Mouse (Mus musculus) brain, adult 10 weeks (tissue): ENCODE measurements around the gene Nup188. TPM values are rescaled to one million over a fixed set of nuclear protein-coding genes. Genes with fewer than 3 reads are reported as not detected.

Experiments used
- polyA plus RNA-seq: library from polyadenylated mRNA; stranded (reverse); fragments of 350-450 nt; fragmentation: Illumina TruSeq; extraction: RNeasy Lipid Tissue Mini Kit (QIAGEN cat#74804); gene quantifications from one replicate; pipeline ENCODE4 v1.2.3, GENCODE M21; 2015; ENCODE audit warnings: low read depth, low replicate concordance

The Nup188 gene
- polyA plus RNA-seq = 8.6 TPM

DNA sequence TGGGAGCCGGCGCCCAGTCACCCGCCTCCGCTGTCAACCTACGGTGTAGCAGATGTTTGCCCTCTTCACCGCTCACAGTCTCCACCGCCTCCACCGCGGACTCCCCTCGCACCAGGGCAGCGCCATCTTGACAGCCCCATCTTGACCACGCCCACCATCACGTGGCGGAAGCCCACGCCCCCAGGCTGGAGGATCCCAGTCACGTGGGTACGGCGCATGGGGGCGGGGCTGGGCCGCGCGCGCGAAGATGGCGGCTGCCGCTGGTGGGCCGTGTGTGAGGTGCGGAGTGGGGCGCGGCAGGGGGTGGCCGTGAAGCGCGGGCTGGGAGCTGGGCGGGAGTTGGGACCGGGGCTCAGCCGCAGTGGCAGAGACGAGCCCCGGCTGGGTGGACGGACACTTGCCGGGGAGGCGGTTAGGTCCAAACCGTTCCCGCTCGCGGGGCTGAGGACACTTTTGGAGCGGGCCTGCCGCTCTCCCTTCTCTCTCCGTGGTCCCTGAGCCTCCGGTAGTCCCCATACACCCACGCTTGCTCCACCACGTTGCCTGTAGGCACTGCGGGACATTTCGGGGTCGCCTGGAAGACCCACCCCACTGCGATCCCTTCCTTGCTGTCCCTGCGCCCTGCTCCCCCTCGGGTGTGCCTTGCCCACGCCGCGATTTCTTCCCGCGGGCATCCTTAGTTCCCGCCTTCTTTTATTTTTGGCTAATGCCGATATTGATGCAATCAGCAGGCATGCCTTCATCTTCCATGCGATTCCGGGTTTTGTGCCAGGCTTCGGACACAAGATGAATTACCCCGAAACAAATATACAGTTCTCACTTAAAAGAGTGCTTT lies at the start of gene Nup188, which contains the start of gene Dolk:
Nup188 (plus strand) TSS at position 206 of the 835 bp plus-strand sequence.
Dolk (minus strand) TSS at position 143 of the 835 bp plus-strand sequence.

DNA sequence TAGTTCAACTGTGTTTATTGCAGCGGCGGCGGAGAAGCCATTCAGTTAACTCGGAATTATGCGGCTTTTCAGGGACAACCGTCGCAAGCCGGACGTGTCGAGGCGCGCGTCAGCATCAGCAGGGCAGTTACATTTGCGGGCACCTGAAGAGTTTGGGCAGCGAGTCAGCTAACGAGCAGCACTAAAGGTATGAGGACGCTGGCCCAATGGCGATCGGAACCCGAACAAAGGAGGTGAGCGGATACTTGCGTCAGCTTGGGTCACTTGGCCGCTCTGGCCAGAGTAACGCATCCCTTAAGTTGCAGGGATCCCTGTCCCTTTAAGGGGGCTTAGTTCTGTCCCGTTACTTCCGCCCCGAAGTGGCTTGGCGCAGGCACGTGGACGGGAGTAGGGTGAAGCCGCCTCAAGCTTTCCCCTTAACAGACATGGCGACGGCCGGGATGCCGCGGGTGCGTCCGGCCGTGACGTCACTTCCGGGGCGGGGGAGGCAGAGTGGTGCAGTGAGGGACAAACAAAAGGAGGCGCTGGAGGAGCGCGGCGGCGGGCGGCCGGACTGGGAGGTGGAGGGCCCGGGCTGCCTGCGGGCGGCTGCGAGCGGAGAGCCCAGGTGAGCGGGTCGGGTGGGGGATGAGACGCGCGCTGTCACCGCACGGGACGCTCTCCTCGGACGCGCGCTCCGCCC lies 48.9 kb upstream of the Nup188 start, which contains the start of gene Lrrc8a:
Lrrc8a (plus strand) TSS at position 517 of the 682 bp plus-strand sequence.

DNA sequence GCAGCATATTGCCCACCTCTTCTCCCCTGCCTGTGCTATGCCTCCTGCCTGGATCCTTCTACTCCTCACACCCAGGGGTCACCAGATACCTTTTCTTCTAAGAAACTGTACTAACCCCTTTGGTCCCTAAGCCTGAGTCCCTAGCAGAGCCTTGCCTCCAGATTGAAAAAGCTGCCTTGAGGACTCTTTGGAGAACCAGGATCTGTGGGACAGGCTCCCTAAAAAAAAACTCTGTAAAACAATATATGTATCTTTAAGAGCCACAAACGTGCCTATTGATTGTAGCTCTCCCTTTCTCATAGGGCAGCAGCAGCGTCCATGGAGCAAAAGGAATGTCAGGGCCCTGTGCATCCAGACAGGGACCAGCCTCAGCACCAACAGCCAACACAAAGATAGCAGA lies 45.9 kb upstream of the Nup188 start, which contains the start of gene Gm28035:
Gm28035 (plus strand) TSS at position 301 of the 400 bp plus-strand sequence.

DNA sequence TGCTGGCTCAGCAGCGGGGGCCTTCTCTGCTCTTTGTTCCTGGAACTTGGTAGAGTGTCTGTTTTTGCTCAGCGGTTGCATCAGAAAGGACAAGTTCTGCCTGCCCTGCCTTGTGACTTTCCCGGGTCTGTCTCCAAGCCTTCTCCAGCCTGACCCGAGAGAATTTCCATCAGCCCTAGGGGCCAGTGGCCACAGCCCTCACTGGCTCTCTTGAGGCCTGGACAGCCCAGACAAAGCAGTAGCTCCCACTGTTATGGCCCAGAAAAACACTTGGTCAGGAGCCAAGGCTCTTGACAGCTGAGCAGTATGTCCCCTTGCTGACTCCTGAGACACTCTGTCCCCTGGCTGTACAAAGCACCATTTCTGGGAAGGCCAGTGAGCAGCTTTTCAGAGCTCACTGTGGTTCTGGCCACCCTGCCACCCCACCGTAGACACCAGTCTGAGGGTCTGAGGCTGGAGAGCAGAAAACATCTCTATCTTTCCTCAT lies 20.4 kb upstream of the Nup188 start, which contains the start of gene Phyhd1:
Phyhd1 (plus strand) TSS at position 437 of the 487 bp plus-strand sequence.

DNA sequence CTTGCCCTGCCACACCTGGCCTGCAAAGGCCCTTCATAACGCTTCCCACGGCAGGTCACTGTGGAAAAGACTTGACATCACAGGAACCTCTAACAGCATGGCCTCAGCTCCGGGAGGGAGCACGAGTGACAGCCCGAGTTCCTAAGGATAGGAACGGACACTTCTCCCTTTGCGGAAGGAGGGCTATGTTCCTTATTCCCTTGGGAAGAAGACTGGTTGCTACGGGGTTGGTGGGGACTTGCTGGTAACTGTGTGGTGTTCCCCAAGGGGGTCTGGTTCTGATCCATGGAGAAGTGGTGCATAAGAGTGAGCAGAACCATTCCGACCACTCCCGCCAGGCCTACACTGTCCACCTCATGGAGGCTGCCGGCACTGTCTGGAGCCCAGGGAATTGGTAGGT lies 5.5 kb upstream of the Nup188 start, which contains the start of gene Gm28038:
Gm28038 (plus strand) TSS at position 301 of the 400 bp plus-strand sequence.

DNA sequence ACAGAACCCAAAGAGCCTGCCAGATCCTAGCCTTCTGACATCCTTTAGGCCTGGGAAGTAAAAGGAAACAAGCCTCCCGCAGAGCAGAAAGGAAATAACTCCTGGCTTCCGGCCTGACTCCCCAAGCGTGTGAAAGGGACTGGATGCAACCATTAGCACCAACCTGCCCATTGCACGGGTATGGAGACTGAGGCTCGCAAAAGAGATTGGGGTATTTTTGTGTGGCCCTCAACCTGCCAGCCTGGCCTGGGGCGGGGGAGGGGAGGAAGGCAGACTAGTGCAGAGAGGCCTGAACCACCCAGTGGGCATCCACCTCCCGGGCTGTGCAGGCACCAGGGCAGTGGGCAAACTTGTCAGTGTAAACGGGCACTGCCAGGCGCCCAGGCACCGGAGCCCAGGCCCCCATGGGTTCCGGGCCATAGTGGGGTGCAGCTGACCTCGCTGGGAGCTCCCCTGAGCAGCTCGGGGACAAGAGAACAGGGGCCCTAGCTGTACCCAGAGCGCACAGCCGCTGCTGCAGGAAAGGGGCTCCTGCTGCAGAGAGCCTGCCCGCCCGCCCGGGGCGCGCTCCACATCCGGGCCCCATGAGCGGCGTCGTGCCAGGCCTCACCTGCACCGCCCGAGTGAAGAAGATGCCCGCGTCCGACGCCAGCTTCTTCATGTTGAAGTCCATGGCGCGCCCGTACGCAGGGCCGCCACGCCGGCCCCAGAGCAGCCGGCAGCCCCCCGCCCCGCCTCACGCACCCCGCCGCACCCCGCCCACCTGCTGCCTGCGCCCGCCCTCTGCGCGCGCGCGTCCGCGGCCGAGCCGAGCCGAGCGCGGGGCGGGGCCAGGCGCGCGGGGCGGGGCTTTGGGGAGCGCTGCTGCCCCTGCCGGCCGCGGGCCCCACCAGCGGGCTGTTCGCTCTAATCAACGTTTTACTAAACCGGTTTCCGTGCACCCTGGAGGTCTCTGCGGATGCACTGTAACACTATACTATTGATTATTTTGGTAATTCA lies 72.6 kb downstream of the Nup188 start, which contains the start of gene Sh3glb2:
Sh3glb2 (minus strand) TSS at position 805 of the 999 bp plus-strand sequence.

DNA sequence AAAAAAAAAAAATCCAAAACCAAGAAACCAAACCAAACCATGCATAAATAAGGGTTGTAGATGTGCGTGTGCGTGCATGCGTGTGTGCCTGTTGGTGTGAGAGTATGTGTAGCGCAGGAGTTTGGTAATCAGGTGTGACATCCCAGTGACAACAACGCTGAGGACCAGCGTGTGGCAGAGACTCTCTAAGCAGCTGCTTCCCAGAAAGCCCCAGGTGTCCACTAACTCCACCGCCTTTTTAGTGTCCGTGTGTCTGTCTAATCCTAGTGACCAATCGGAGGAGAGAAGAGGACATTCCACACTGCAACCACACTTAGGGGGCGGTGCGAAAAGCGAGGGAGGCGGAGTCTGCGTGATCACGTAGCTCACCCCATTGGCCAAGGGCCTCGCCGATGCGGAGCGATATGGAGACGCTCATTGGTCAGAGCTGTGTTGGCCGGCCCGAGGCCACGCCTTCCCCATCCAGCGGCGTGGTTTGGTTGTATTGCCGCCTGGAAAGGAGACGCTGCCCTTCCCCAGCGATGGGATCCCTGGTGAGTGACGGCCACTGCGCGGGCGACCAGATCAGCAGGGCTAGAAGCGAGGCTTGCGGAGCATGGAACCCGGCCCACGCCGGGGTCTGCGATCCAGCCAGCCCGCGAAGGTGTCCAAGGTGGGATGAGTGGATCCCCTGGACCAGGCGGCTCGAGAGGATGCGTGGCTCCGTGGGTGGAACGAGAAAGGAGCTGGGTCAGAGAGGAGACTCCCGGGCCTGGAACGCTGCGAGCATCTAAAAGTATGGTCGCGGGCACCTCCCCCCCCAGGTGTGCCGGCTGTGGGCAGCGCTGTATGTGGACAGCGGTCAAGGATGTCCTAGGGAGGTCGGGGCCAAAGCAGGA lies 77.8 kb downstream of the Nup188 start, which contains the start of gene Miga2:
Miga2 (plus strand) TSS at position 461 of the 878 bp plus-strand sequence.

DNA sequence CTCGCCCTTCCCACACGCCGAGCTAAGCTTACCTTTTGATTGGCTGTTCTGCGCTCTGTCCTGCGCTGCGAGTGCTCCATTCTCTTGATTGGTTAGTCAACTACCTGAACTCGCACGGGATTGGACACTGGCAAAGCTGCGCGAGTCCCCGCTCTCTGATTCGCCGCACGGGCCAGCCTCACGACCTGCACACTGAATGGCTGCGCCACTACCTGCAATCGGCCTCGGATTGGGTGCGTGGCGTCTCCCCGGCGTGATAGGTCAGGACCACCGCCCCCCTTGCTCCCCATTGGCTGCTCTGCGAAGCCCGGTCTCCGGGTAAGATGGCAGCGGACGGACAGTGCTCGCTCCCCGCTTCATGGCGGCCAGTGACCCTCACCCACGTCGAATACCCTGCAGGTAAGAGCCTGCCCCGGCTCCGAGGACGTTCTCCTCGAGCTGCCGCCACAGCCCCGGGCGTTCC lies 105.9 kb downstream of the Nup188 start, which contains the start of gene Dolpp1:
Dolpp1 (plus strand) TSS at position 141 of the 463 bp plus-strand sequence.

Other genes with a start within 250 kb of the Nup188 start
- 38.2 TPM for gene Wdr34, start 237.5 kb upstream of the Nup188 start, polyA plus RNA-seq
- gene Set, start 229.0 kb upstream of the Nup188 start, polyA plus RNA-seq = 242 TPM
- 1.4 TPM for gene Pkn3, start 208.7 kb upstream of the Nup188 start, polyA plus RNA-seq
- 7.5 TPM for gene Zdhhc12, start 192.7 kb upstream of the Nup188 start, polyA plus RNA-seq
- gene Zer1, start 161.8 kb upstream of the Nup188 start, polyA plus RNA-seq = 100 TPM
- 34.8 TPM for gene Tbc1d13, start 152.7 kb upstream of the Nup188 start, polyA plus RNA-seq
- 23.6 TPM for gene Endog, start 114.9 kb upstream of the Nup188 start, polyA plus RNA-seq
- gene Spout1, start 107.9 kb upstream of the Nup188 start, polyA plus RNA-seq = 42.4 TPM
- gene Kyat1, start 80.5 kb upstream of the Nup188 start, polyA plus RNA-seq = 15.7 TPM
- gene Lrrc8a, start 48.7 kb upstream of the Nup188 start, polyA plus RNA-seq = 21.0 TPM
- 4.9 TPM for gene Gm28035, start 45.8 kb upstream of the Nup188 start, polyA plus RNA-seq
- gene Phyhd1, start 20.2 kb upstream of the Nup188 start, polyA plus RNA-seq = 26.0 TPM
- gene Gm28038, start 5.4 kb upstream of the Nup188 start, polyA plus RNA-seq = not detected
- gene Dolk, start 63 bp upstream of the Nup188 start, polyA plus RNA-seq = 21.6 TPM
- gene Sh3glb2, start 72.9 kb downstream of the Nup188 start, polyA plus RNA-seq = 272 TPM
- gene Miga2, start 77.8 kb downstream of the Nup188 start, polyA plus RNA-seq = 62.1 TPM
- 20.7 TPM for gene Dolpp1, start 105.9 kb downstream of the Nup188 start, polyA plus RNA-seq
- 31.3 TPM for gene Crat, start 129.4 kb downstream of the Nup188 start, polyA plus RNA-seq
- 190 TPM for gene Ptpa, start 129.6 kb downstream of the Nup188 start, polyA plus RNA-seq
- gene Ier5l, start 187.8 kb downstream of the Nup188 start, polyA plus RNA-seq = 10.3 TPM